Mouse (Mus musculus): ENCODE results near the gene Cbx8. TPM values are rescaled to one million over a fixed set of nuclear protein-coding genes. Genes with fewer than 3 reads are reported as not detected.

The Cbx8 gene
- total and polyA plus RNA-seq, 2 experiments from 2014 or later = 5.3 to 21.9 TPM

- TF ChIP-seq CTCF (IDR thresholded peaks at IDR 0.05; ENCODE audit: low read depth) = no peak
- peaks cover 89% of the 10 kb centered on the region for H3K27me3 ChIP-seq (ENCODE audit: insufficient read depth, low read length)
- peak; percentile 44 for ATAC-seq
- H3K9ac ChIP-seq = peak overlapping the region; percentile 38
- H3K4me1 ChIP-seq (ENCODE audit: insufficient read depth) = peaks cover 6% of the 10 kb centered on the region
- DNase-seq = peak; percentile 86
- no peaks in the 10 kb centered on the region for H3K36me3 ChIP-seq (ENCODE audit: insufficient read depth)
- WGBS = 2% methylated on average over 39 of the region's 39 CpGs
- H3K9me3 ChIP-seq (ENCODE audit: low read length) = no peaks in the 10 kb centered on the region
- H3K4me3 ChIP-seq (ENCODE audit: low read depth, low read length) = peak overlapping the region; percentile 37
- H3K4me2 ChIP-seq (ENCODE audit: low read depth) = peak overlapping the region; percentile 67
- no peak overlapping the region for H3K27ac ChIP-seq (ENCODE audit: low read depth, low read length)
Measured at GRCm38 (mm10) chr11:119046601-119047245, 6.0 kb upstream of the Cbx8 start.

- Histone ChIP-seq H3K27me3 (ENCODE audit: insufficient read depth, low read length) (peaks cover 72% of the 10 kb centered on the region), H3K9ac (no peak overlapping the region), H3K9me3 (ENCODE audit: low read length) (no peaks in the 10 kb centered on the region), H3K4me2 (ENCODE audit: low read depth) (no peak overlapping the region), H3K4me3 (ENCODE audit: low read depth, low read length) (peak overlapping the region; percentile 4; the same call in 1 of the 2 replicates), H3K27ac (ENCODE audit: low read depth, low read length) (no peak overlapping the region), H3K4me1 (ENCODE audit: insufficient read depth) (peaks cover 10% of the 10 kb centered on the region), H3K36me3 (ENCODE audit: insufficient read depth) (no peaks in the 10 kb centered on the region)
- TF ChIP-seq CTCF (IDR thresholded peaks at IDR 0.05; ENCODE audit: low read depth) = peak; percentile 41; the same call in 1 of the 2 replicates
- no peak for ATAC-seq
- 4% methylated on average over 41 of the region's 41 CpGs for WGBS
- DNase-seq = no peak
Measured at GRCm38 (mm10) chr11:119044551-119045337, 4.0 kb upstream of the Cbx8 start.

GRCm38 (mm10) chr11:119043761-119044550 lies 3.2 kb upstream of the Cbx8 start:
- H3K4me2 ChIP-seq (ENCODE audit: low read depth) = no peak overlapping the region
- H3K27ac ChIP-seq (ENCODE audit: low read depth, low read length) = no peak overlapping the region
- ATAC-seq (no peak), DNase-seq (no peak)
- no peak overlapping the region for H3K9ac ChIP-seq
- no peak overlapping the region for H3K4me3 ChIP-seq (ENCODE audit: low read depth, low read length)
- H3K27me3 ChIP-seq (ENCODE audit: insufficient read depth, low read length) = peaks cover 65% of the 10 kb centered on the region
- H3K4me1 ChIP-seq (ENCODE audit: insufficient read depth) = peaks cover 10% of the 10 kb centered on the region
- 4% methylated on average over 10 of the region's 10 CpGs for WGBS
- peak; percentile 41 for TF ChIP-seq CTCF (IDR thresholded peaks at IDR 0.05; ENCODE audit: low read depth)
- H3K36me3 ChIP-seq (ENCODE audit: insufficient read depth) = peaks cover 2% of the 10 kb centered on the region; the same call in 1 of the 2 replicates
- no peaks in the 10 kb centered on the region for H3K9me3 ChIP-seq (ENCODE audit: low read length)

GRCm38 (mm10) chr11:119043273-119043540 lies 2.4 kb upstream of the Cbx8 start:
- H3K36me3 ChIP-seq (ENCODE audit: insufficient read depth) = peaks cover 7% of the 10 kb centered on the region; the same call in 1 of the 2 replicates
- peaks cover 10% of the 10 kb centered on the region for H3K4me1 ChIP-seq (ENCODE audit: insufficient read depth)
- 3% methylated on average over 4 of the region's 4 CpGs for WGBS
- no peak for TF ChIP-seq CTCF (IDR thresholded peaks at IDR 0.05; ENCODE audit: low read depth)
- peaks cover 65% of the 10 kb centered on the region for H3K27me3 ChIP-seq (ENCODE audit: insufficient read depth, low read length)
- H3K4me3 ChIP-seq (ENCODE audit: low read depth, low read length) = no peak overlapping the region
- no peak overlapping the region for H3K9ac ChIP-seq
- DNase-seq (no peak), ATAC-seq (no peak)
- H3K4me2 ChIP-seq (ENCODE audit: low read depth) = no peak overlapping the region
- no peaks in the 10 kb centered on the region for H3K9me3 ChIP-seq (ENCODE audit: low read length)
- no peak overlapping the region for H3K27ac ChIP-seq (ENCODE audit: low read depth, low read length)

GRCm38 (mm10) chr11:119042466-119043272 lies 1.9 kb upstream of the Cbx8 start:
- WGBS = 1% methylated on average over 52 of the region's 52 CpGs
- ATAC-seq (no peak), DNase-seq (no peak)
- H3K27me3 ChIP-seq (ENCODE audit: insufficient read depth, low read length) = peaks cover 65% of the 10 kb centered on the region
- no peak overlapping the region for H3K9ac ChIP-seq
- no peaks in the 10 kb centered on the region for H3K9me3 ChIP-seq (ENCODE audit: low read length)
- H3K4me2 ChIP-seq (ENCODE audit: low read depth) = no peak overlapping the region
- H3K36me3 ChIP-seq (ENCODE audit: insufficient read depth) = peaks cover 7% of the 10 kb centered on the region; the same call in 1 of the 2 replicates
- H3K27ac ChIP-seq (ENCODE audit: low read depth, low read length) = no peak overlapping the region
- peaks cover 10% of the 10 kb centered on the region for H3K4me1 ChIP-seq (ENCODE audit: insufficient read depth)
- no peak for TF ChIP-seq CTCF (IDR thresholded peaks at IDR 0.05; ENCODE audit: low read depth)
- no peak overlapping the region for H3K4me3 ChIP-seq (ENCODE audit: low read depth, low read length)

GRCm38 (mm10) chr11:119041750-119042465 lies 1.1 kb upstream of the Cbx8 start:
- Histone ChIP-seq H3K4me1 (ENCODE audit: insufficient read depth) (peaks cover 13% of the 10 kb centered on the region), H3K27me3 (ENCODE audit: insufficient read depth, low read length) (peaks cover 64% of the 10 kb centered on the region), H3K4me3 (ENCODE audit: low read depth, low read length) (peak overlapping the region; percentile 82), H3K9me3 (ENCODE audit: low read length) (no peaks in the 10 kb centered on the region), H3K4me2 (ENCODE audit: low read depth) (peak overlapping the region; percentile 100), H3K36me3 (ENCODE audit: insufficient read depth) (peaks cover 7% of the 10 kb centered on the region; the same call in 1 of the 2 replicates), H3K27ac (ENCODE audit: low read depth, low read length) (no peak overlapping the region), H3K9ac (peak overlapping the region; percentile 70)
- ATAC-seq (no peak), DNase-seq (no peak)
- WGBS = under 1% methylated on average over 31 of the region's 31 CpGs
- no peak for TF ChIP-seq CTCF (IDR thresholded peaks at IDR 0.05; ENCODE audit: low read depth)

Data from forebrain, postnatal 0 days (tissue).